Mouse (Mus musculus) C2C12 (cell line): ENCODE measurements around the gene Trip11. TPM values are rescaled to one million over a fixed set of nuclear protein-coding genes. Genes with fewer than 3 reads are reported as not detected.

Source experiments
- H3K27me3 ChIP-seq: one replicate; pipeline ENCODE4 v1.6.1; 2011; ENCODE audit not compliant: control insufficient read depth, insufficient read depth, insufficient read length
- H3K36me3 ChIP-seq: one replicate; pipeline ENCODE4 v1.6.1; 2011; ENCODE audit not compliant: control insufficient read depth, insufficient read depth
- H3K4me3 ChIP-seq: one replicate; pipeline ENCODE4 v1.5.1; 2011; ENCODE audit warnings: mild to moderate bottlenecking, control low read depth; ENCODE audit not compliant: poor library complexity, insufficient read depth, severe bottlenecking
- H3K79me2 ChIP-seq: one replicate; pipeline ENCODE4 v1.6.1; 2011; ENCODE audit not compliant: control insufficient read depth, insufficient read depth
- H3K79me3 ChIP-seq: one replicate; pipeline ENCODE4 v1.6.1; 2011; ENCODE audit warnings: low read depth, control low read depth
- H3ac ChIP-seq: one replicate; pipeline ENCODE3; 2011; ENCODE audit warnings: low read depth; ENCODE audit not compliant: control insufficient read depth, insufficient read length
- CEBPB ChIP-seq: IDR thresholded peaks from one replicate; pipeline ENCODE4 v1.6.1; 2011; ENCODE audit warnings: low read depth, mild to moderate bottlenecking, control low read depth, moderate library complexity
- CTCF ChIP-seq: IDR thresholded peaks from one replicate; pipeline ENCODE4 v1.5.1; 2011; ENCODE audit not compliant: control insufficient read depth, insufficient read depth, insufficient read length
- FOSL1 ChIP-seq: IDR thresholded peaks from one replicate; pipeline ENCODE4 v1.8.0; 2011; ENCODE audit warnings: mild to moderate bottlenecking, low read length; ENCODE audit not compliant: poor library complexity, insufficient read depth, severe bottlenecking
- MAX ChIP-seq: IDR thresholded peaks from one replicate; pipeline ENCODE4 v1.6.1; 2011; ENCODE audit warnings: mild to moderate bottlenecking, control low read depth
- MYOD1 ChIP-seq: IDR thresholded peaks from one replicate; pipeline ENCODE4 v1.6.1; 2011; ENCODE audit warnings: low read depth; ENCODE audit not compliant: control insufficient read depth, insufficient read length
- MYOG ChIP-seq: IDR thresholded peaks from one replicate; pipeline ENCODE4 v1.6.1; 2011; ENCODE audit not compliant: control insufficient read depth, insufficient read length; ENCODE audit errors: extremely low read depth
- USF1 ChIP-seq: IDR thresholded peaks from one replicate; pipeline ENCODE4 v1.6.1; 2011; ENCODE audit warnings: low read depth, mild to moderate bottlenecking, control low read depth, moderate library complexity
- polyA plus RNA-seq: library from polyadenylated mRNA; unstranded; fragments of >200 nt; fragmentation: generic; extraction: Trizol; gene quantifications from one replicate; pipeline ENCODE4 v1.2.1, GENCODE M21; 2012; ENCODE audit warnings: missing spikeins

Gene Trip11
- polyA plus RNA-seq, 1 experiment, result 2.4 TPM

DNA sequence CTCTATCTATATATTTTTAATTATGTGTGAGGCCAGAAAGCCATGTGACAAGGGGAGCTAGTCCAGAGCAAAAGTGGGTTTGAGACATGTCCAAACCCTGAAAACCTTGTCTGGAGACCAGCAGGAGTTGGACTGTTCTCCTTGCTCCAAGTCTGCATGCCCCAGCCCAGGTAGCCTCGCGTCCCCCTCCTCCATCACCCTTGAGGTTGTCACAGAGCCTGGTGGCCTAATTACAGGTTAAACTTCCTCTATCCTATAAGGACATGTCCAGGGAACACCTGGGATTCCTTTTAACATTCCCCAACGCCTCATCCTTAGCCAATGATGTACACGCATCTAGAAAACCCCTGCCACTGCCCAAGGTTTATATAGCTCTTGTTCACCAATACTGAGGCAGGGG, 89.9 kb downstream of the Trip11 start:
- H3ac ChIP-seq, result no peak overlapping the region
- TF ChIP-seq CTCF (no peak), MYOG (no peak), USF1 (no peak), FOSL1 (no peak)
- no peak overlapping the region for H3K4me3 ChIP-seq
- H3K27me3 ChIP-seq, result no peaks in the 10 kb centered on the region
- H3K79me2 ChIP-seq, result no peaks in the 10 kb centered on the region
- no peaks in the 10 kb centered on the region for H3K36me3 ChIP-seq
- H3K79me3 ChIP-seq, result no peaks in the 10 kb centered on the region

GRCm38 (mm10) chr12:101821596-101821995, 91.5 kb downstream of the Trip11 start:
- H3K79me2 ChIP-seq, result no peaks in the 10 kb centered on the region

GRCm38 (mm10) chr12:101819570-101819969, 93.5 kb downstream of the Trip11 start:
- Histone ChIP-seq H3K27me3 (no peaks in the 10 kb centered on the region), H3K79me3 (no peaks in the 10 kb centered on the region), H3K36me3 (no peaks in the 10 kb centered on the region), H3K4me3 (no peak overlapping the region), H3ac (peak overlapping the region; percentile 8), H3K79me2 (no peaks in the 10 kb centered on the region)
- no peak for TF ChIP-seq CTCF
- TF ChIP-seq CEBPB, result no peak
- TF ChIP-seq FOSL1, result no peak
- TF ChIP-seq USF1, result no peak
- TF ChIP-seq MYOG, result no peak
- TF ChIP-seq MAX, result no peak
- no peak for TF ChIP-seq MYOD1

More at GRCm38 (mm10) chr12:101821596-101821995, 91.5 kb downstream of the Trip11 start:
- no peaks in the 10 kb centered on the region for H3K79me3 ChIP-seq
- TF ChIP-seq CTCF (no peak), MYOG (no peak), CEBPB (no peak), MYOD1 (no peak), USF1 (no peak), FOSL1 (no peak), MAX (no peak)
- H3K36me3 ChIP-seq, result no peaks in the 10 kb centered on the region
- no peak overlapping the region for H3K4me3 ChIP-seq
- no peaks in the 10 kb centered on the region for H3K27me3 ChIP-seq
- no peak overlapping the region for H3ac ChIP-seq

DNA sequence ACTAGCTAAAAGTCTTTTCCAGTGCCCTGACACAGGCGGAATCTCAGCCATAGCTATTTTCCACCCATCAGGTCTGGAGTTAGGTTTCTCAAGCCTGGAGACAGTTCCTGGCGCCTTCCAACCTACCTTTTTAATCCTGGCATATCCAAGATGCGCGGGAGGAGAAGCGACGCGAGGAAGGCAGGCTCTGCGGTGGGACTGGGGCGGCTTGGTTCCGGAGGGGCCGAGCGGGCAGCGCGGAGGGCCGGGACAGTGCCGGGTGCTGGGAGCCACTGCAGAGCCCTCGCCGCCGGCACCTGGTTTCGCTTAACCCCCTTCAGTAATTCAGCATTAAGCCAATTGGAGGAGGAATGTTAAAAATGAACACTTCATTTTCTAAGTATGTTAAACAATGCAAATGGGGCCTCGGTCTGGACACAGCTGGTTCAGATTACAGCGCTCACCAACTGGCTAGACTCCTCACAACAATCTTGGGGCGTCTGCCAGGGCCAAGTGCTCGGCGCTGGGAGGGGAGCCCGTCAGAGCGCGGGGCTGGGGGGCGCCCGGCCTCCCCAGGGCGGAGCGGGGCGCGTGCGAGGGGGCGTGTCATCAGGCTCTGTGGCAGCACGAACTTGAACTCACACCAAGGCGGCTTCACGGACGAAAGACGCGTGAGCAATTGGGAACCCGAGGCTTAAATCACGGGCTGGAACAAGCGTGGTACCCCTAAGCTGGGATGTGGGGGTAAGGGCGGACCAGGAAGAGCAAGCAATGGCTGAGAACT, 94.3 kb downstream of the Trip11 start, which contains the start of gene Fbln5:
TSS of gene Fbln5 (minus strand) at position 448 of the 763 bp plus-strand sequence.
- H3K36me3 ChIP-seq, result no peaks in the 10 kb centered on the region
- peak within 1 kb of the TSS; percentile 57 for H3ac ChIP-seq
- TF ChIP-seq MAX, result no peak
- TF ChIP-seq USF1, result no peak
- TF ChIP-seq MYOG, result no peak
- no peak for TF ChIP-seq CEBPB
- TF ChIP-seq FOSL1, result no peak
- no peak for TF ChIP-seq MYOD1
- no peak for TF ChIP-seq CTCF
- H3K79me3 ChIP-seq, result no peaks in the 10 kb centered on the region
- H3K4me3 ChIP-seq, result no peak within 1 kb of the TSS
- H3K79me2 ChIP-seq, result no peaks in the 10 kb centered on the region
- no peaks in the 10 kb centered on the region for H3K27me3 ChIP-seq

DNA sequence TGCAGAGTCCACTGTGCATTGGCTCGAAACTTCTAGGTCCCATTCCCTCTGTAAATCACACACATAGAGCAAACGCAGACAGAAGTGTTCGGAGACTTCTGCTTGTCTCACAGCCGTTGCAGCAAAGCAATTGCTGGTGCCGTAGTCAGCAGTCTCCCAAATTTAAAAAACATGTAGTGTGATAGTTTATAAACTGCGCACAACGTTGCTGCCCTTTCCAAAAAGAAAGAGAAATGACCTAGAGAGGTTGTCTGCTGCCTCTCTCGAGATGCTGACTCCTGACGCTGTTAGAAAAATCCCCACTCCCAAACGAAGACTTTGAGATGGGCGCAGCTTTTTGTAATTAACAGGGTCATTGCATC, 94.8 kb downstream of the Trip11 start:
- no peak overlapping the region for H3K4me3 ChIP-seq
- TF ChIP-seq MYOD1 (no peak), FOSL1 (no peak), MYOG (no peak), CEBPB (no peak), CTCF (no peak), MAX (no peak), USF1 (no peak)
- no peak overlapping the region for H3ac ChIP-seq
- no peaks in the 10 kb centered on the region for H3K36me3 ChIP-seq
- no peaks in the 10 kb centered on the region for H3K27me3 ChIP-seq
- H3K79me3 ChIP-seq, result no peaks in the 10 kb centered on the region
- H3K79me2 ChIP-seq, result no peaks in the 10 kb centered on the region
